Mouse (Mus musculus) erythroblast, embryonic 14.5 days (primary cell): Measurements from ENCODE around the gene Map3k9.

ENCODE experiments used
- GATA1 ChIP-seq: IDR thresholded peaks from 2 replicates; pipeline ENCODE4 v1.6.1; 2012; ENCODE audit warnings: low read length, inconsistent platforms, mixed read lengths
- TAL1 ChIP-seq: IDR thresholded peaks from 3 replicates; pipeline ENCODE4 v1.6.1; 2012; ENCODE audit warnings: low read length, inconsistent platforms, mixed read lengths

DNA sequence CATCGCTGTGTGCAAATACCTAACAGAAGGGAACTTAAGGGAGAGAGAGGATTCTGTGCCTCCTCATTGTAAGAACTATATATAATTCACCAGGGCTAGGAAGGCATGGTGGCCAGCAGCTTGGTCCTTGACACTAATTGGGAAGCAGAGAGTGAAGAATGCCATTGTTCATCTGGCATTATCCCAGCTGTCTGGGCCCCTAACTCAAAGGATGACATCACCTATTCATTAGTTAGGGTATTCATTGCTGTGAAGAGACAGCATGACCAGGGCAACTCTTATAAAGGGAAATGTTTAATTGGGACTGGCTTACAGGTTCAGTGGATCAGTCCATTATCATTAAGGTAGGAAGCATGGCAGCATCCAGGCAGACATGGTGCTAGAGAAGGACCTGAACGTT lies 47.4 kb upstream of the Map3k9 start:
- TF ChIP-seq GATA1 (no peak), TAL1 (no peak)
